Mouse (Mus musculus) G1E (cell line): Measurements from ENCODE around the gene Fbxo2.

Source experiments
- CTCF ChIP-seq: IDR thresholded peaks from 2 replicates; pipeline ENCODE4 v1.5.1; 2012; ENCODE audit warnings: low read depth, low read length, inconsistent platforms, mixed read lengths
- TAL1 ChIP-seq: conservative IDR thresholded peaks from 2 replicates; pipeline ENCODE4 v1.6.1; 2012; ENCODE audit warnings: low read depth, low read length, inconsistent platforms, mixed read lengths

- no peak for TF ChIP-seq CTCF
- no peak for TF ChIP-seq TAL1
Measured at GRCm38 (mm10) chr4:148112519-148112918, 47.9 kb upstream of the Fbxo2 start.
